Mouse (Mus musculus) spleen, postnatal 10 days (tissue): ENCODE results near the gene Tex52.

Experiments used
- DNase-seq, 2 experiments: peaks; one replicate each; pipeline ENCODE4 v3.0.0; 2021 to 2022; ENCODE audit warnings: low spot score in 2 of 2

Gene Tex52

DNA sequence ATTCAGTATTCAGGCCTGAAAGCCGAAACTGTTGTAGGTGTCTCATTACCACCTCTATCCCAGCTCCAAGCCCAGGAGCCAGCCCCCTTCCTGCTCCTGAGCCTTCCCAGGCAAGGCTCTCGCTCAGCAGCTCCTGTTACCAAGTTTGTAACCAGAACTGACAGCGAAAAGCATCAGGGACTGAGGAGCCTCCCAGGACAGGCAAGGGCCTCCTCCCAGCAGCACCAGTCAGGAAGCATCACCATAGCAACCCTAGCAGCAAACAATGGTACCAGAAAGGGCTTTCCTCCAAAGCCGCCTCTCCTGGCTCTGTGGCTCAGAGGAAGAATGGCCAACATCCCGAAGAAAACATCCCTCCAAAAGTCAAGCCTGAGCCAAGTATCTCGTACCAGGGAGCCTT lies at the start of gene Tex52, which contains the start of gene Gm44596:
Gene Tex52, plus strand, starts transcription at position 265 of the 400 bp plus-strand sequence.
Gene Gm44596, plus strand, starts transcription at position 312 of the 400 bp plus-strand sequence.
- no peak for DNase-seq

DNA sequence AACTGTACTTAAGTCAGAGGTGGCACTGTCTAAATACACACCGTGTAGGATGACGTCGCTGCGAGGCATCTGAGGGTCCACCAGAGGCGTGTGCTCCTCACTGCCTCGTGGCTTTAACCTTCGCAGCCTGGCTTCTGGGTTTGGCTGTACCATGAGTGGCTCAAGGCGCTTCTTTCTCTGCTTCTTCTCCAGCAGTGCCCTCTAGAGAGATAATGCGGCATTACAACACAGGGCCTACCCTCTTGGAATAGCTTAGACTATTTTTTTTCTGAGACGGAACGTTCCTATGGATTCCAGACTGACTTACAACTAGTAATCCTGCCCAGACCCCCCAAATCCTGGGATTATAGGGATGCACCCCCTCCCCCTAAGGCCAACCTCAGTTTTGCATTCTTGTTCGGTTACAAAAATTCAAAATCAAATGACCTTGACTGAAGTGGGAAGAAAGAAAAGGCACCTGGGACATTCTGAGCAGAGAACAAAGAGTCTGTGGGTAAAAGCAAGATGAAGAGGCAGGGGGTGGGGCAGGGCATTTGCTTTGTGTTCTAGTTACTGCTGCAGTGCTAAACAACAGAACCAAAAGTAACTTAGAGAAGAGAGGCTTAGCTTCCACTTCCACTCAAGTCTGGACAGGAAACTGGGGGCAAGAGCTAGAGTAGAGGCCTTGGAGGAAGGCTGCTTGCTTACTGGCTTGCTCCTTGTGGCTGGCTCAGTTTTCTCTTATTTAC lies 40.7 kb upstream of the Tex52 start:
- peak in 1 of 2 experiments; percentile 76 for DNase-seq

DNA sequence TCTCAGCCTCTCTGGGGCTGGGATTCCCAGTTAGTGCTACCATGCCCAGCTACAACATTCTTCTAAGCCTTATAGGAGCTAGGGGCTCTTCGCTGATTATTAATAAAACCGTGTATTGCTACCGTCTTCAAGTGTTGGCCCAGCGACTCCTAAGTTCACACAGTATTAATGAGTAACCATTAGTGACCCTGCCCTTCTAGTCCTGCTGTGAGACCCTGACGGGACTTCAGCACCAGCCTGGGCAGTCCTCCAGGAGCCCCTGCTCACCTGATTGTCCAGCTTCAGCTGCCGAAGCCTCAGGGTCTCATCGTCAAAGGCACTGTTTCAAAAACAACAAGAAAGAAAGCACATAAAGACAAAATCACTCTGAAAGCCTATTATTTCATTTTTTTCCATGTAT lies 37.8 kb upstream of the Tex52 start:
- DNase-seq: no peak

DNA sequence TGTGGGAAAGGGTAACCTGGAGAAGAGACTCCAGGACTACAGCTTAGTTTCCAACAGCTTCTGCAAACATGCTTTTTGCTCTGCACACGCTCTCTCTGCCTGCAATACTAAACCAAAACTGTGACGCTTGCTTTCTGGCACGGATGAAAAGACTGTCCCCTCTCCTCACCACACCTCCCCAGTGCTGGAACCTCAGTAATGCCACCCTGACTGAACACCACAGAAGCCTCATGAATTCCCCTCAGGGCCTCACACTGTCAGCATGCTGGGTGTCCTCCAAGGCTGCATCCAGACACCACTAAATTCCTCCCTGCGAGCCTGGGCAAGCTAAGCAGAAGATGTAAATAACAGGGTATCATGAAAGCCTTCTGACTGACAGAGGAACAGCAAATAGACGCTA lies 36.4 kb upstream of the Tex52 start:
- no peak for DNase-seq

DNA sequence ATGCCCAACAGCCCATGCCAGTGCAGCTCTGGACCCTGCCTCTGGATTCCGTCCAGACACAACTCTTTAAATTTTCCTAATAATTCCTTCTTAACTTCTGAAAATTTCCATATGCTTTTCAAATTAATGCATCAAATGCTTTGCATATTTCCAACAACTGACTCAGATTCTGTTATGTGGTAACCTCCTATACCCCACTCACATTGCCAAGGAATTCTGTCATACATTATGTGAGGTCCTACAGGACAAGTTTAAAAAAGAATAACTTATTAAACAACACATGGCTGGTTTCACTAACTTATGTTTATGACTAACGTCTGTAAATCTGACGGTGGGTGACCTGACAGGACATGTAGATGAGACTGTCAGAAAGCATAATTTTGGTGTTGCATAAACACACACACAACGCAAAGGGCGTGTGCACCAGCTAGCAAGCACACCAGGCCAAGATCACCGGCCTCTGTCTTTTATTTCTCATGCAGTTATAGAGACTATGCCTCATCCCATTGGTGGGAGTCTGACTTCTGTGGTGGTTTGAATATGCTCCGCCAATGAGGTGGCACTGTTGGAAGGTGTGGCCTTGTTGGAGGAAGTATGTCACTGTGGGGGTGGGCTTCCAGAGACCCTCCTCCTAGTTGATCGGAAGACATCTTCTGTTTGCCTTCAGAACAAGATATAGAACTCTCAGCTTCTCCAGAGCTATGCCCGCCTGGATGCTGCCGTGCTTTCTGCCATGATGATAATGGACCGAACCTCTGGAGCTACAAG lies 33.1 kb upstream of the Tex52 start:
- no peak for DNase-seq

DNA sequence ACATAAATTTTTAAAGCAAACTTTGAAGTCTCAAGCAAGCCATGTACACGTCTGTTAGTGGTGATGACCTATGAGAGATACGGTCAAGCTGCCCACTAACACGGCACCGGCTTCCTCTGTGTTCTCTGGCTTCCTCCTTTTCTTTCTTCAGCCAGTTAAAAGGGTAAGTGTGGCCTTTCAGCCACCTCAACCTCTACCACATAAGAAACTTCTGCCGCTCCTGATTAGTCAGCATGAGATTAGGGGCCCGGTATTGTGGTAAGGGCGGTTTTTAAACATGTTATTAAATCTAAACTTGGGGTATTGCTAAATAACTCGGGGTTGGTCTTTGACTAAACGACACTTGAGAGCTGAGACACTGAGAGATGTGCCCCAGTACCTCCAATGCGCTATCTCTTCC lies 29.6 kb upstream of the Tex52 start:
- no peak for DNase-seq

DNA sequence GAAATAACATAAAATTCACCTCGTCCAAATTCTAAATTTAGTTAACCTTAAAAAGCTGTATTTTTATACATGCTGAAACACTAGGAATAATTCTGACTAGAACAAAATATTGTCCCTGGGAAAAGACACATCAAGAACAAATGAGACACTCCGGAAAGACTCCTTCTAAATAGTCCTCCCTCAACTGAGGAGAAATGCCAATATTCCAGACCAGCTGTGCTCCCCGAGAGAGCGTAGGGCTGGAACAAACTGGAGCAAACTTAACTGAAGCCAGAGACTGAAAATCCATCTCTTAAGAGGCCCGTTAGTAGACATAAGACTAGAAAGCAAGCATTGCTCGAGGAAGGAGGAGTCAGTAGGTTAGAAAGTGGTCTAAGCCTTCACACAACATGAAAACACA lies 28.5 kb upstream of the Tex52 start:
- no peak for DNase-seq

DNA sequence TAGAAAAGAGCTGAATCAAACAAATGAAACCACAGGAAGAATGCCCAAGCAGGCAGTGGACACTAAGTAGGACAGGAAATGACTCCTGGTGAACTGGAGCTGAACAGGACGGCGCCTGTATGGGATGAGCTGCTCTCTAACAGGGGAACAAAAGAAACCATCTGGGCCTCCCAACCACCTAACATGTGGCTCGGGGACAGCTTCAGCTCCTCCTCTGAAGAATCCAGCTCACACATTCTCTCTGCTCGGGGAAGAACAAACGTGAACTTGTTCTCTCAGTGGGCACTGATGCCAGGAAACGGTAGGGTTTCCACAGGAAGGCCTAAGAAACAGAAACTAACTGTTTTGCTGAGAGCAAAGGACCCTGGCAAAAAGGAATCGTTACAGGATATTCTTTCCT lies 25.5 kb upstream of the Tex52 start:
- no peak for DNase-seq

DNA sequence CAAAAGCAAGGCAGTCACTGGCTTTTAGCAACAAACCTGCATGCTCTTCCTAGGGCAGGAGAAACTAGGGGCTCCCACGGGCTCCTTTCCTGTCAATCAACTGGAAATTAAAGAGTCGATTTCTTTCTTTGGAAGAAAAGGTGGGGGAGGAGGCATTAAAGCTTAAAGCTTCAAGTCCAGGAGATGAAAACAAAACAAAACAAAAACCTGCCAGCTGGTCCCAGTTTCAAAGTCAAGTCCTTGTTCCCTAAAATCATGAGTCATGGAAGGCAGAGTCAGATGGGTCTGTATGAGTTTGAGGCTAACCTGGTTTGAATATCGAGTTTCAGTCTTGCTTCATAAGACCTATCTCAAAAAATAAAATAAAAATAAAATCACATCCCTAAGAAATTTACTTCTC lies 21.1 kb upstream of the Tex52 start:
- DNase-seq: no peak

DNA sequence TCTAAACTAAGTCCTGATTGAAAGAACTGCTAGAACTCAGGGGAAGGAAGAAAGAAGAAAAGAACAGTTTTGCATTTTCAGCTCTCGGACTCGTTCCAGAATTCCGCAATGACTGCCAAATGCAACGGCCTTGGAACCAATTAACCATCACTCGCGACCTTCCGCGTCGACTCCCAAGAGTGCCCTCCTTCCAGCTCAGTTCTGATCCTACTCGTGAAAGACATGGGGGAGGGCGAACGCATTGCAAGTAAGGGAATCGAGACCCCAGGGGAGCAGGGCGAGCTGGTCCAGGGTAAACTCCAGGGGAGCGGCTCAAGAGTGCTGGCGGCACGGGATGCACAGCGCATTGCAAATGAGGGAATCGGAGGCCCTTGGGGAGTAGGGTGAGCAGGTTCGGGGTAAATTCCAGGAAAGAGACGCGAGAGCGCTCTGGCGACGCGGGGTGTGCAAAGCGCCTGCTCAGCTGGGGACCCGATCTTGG lies 20.0 kb upstream of the Tex52 start:
- DNase-seq: peak in 1 of 2 experiments; percentile 15

DNA sequence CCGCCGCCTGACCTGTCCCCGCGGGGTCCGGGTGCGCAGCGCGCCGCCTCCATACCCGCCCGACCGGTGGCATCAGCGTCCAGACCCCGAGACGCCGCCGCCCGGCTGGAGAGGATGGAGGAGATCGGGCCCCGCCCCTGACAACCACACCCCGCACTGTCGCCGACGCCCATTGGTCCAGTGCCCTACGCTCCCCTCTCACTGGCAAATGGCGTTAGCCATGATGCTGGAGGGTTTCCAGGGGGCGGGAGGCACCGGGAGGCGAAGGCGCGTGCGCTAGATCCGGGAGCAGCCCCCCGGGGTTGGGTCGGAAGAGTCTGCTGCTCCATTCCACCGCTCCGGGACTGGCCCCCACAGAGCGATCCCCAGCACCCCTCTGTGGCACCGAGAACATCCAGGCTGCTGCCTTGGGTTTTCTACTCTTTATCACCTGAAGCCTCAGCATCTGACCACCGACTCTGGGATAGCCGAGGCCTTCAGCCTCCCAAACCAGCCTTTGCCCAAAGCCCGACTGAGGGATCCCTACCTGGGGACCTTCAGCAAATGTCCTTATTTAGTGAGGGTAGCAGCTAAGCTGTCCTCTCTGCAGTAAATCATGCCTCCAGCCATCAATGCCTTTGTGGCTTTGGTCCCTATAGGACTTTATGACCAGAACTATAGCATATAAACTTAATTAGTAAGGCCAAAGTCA lies 19.4 kb upstream of the Tex52 start, which contains the start of gene Tulp3:
Gene Tulp3, minus strand, starts transcription at position 126 of the 691 bp plus-strand sequence.
- peak; percentile 65 to 90 for DNase-seq

DNA sequence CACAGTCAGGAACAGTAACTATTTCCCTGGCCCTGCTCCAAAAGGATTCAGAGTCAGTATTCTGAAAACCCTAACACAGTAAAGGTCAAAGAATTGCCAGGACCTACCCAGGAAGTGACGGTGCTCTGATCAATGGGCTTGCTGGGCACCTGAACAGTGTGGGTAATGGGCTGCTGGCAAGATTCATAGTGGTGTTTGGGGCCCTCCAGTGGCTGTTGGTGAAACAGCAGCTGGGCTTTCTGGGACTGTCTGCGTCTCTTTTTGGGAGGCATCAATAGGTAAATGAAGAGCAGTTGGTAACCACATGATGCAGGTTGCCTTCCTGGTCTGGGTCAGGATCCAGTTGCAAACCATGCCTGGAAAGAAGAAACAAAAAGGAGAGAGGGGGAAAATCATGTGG lies 16.3 kb upstream of the Tex52 start:
- peak; percentile 57 to 77 for DNase-seq

DNA sequence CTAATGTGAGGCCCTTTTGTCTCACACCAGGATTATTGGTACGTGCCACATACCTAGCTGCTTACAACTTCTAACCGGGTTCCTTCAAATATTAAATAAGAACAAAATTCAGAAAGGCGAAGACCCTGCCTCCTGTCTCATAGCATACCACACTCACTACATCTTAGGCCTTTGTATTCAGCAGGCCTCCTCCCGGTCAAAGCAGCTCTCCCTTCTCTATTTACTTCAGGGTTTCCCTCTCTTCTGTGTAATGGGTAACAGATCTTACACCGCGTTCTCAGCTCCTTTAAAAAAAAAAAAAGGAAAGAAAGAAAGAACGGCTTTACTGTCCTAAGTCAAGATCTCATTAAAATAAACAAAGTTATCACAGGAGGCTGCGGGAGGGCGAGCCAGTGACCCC lies 13.4 kb upstream of the Tex52 start:
- peak in 1 of 2 experiments; percentile 22 for DNase-seq

DNA sequence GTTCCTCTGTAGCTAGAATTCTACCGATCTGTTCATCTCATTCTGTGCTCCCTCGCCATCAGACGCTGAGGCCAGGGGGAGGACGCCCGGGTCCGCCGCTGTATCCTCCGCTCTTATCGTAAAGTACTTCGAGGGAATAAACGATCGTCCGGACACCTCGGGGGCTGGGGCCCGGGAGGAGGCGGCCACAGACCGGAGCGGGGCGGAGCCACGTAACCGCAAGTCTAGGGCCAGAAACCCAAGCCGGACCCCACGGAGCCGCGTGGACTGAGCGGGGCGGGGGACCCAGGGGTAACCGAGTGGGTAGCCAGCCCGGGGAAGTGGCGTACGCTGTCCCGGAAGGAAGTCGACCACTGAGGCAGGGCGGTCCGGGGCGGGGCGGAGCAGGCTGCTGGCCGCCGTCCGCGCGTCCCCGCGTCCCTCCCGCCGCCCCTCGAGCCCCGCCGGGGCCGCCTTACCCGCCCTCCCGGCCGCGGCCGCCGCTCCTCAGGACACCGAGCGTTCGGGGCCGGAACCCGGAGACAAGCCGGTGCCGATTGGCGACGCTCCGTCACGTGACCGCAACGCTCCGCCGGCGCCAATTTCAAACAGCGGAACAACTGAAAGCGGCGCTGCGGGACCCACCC lies 12.8 kb upstream of the Tex52 start, which contains the start of the genes Rhno1 and Foxm1:
Gene Rhno1, minus strand, starts transcription at position 531 of the 626 bp plus-strand sequence.
Gene Foxm1, plus strand, starts transcription at position 587 of the 626 bp plus-strand sequence.
- DNase-seq: peak; percentile 86 to 90

DNA sequence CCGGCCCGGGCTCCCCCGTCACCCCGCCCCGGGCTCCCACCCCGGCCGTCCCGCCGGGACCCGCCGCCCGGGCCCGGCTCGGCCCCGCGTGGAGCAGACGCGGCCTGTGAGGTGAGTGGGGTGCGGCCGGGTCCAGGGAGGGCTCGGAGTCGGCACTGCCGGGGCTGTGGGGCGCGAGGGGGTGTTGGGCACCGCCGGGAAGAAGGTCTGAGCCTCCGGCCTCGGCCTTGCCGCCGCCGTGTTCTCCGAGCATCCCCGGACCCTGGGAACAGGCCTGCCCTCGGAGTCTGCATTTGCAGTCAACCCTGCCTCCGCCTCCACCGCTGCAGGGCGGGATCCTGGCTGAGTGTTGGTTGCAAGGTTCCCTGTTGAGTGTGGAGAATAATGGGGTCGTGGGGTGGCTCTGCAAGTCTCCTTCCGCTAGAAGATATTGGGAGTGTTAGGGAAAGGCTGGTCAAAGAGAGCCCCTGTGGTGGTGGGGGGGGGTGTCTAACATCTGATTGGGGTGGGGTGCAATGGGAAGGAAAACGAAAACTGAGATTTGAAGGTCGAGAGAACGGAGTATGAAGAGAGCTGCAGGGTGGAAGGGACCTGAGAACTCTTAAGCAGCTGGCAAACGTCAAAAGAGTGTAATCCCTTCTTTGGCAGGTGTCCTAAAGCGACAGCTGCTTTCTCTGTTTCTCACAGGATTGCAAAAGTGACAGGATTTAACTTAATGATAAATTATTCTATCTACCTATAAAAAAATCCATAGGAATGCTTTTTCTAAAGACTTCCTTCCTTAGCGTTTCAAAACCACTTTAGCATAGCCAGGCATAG lies 12.0 kb upstream of the Tex52 start:
- DNase-seq: no peak

DNA sequence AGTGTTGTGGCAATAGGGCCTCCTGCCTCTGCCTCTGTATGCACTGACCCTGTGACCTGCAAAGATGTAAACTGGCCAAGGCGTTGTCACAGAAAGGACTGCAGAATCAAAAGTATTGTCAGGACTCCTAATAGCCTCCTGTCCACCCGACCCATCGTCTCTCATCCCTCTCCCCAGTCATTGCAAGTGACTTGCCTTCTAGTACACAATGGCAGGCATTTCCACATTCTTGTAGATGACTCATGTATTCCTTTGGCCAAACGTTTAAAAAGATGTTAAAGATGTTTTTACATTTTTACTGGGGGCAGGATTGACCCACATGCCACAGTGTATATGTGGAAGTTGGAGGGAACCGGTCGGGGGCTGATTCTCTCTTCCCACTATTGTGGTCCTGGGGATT lies 10.5 kb upstream of the Tex52 start:
- DNase-seq: no peak

DNA sequence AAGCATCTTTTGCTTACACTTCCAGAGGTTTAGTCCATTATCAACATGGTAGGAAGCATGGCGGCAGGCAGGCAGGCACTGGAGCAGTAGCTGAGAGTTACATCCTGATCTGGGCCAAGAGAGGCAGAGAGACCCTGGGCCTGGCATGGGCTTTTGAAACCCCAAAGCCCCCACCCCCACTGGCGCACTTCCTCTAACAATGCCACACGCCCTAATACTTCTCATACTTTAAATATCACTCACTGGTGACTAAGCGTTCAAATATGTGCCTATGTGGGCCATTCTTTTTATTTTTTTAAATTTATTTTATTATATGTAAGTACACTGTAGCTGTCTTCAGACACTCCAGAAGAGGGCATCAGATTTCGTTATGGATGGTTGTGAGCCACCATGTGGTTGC lies 8.8 kb upstream of the Tex52 start:
- DNase-seq: no peak

DNA sequence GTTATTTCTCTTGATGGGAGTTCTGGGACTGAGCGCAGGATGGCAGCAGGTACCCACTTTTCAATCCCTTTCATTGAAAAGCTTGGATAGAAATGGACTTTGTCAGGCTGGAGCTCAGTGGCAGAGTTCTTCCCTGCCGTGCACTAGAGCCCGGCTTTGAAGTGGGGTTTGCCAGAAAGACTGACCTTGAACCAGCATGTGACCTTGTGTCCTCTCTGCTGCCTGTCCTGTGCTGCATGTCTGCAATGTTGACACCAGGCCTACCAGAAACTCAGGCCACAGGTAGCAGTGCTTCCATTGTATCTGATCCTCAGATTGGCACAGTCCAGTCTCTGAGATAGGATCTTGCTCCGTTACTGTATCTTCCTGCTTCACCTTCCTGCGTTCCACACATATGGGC lies 5.2 kb upstream of the Tex52 start:
- no peak for DNase-seq

DNA sequence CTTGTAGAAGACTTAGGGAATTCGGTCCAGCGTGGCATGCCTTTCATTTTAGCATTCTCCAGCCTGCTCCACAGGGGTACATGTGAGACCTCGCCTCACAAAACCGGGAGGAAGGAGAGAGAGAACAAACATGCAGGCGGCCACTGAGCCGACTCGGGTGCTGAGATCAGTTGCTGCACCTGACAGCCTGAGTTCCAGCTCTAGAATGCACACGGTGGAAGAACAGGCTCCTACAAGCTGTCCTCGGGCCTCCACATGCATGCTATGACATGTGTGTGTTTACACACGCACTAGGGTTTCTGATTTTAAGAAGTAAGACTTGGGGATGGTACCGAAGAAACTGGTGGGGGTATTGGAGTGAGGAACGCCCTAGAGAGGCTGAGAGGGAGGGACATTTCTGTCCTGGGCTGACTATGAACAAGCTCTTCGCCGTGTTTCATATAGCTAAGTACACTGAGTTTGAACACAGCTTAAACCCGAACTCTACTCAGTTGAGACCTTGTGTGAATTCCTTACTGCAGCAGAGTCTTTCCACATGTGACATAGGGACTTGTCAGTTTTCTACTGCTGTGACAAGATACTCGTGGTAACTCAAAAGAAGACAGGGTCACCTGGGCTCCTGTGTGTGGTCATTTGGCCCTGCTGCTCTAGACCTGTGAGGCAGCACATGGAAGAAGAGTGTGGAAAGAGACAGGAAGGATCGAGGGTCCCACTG lies 1.3 kb downstream of the Tex52 start:
- no peak for DNase-seq

DNA sequence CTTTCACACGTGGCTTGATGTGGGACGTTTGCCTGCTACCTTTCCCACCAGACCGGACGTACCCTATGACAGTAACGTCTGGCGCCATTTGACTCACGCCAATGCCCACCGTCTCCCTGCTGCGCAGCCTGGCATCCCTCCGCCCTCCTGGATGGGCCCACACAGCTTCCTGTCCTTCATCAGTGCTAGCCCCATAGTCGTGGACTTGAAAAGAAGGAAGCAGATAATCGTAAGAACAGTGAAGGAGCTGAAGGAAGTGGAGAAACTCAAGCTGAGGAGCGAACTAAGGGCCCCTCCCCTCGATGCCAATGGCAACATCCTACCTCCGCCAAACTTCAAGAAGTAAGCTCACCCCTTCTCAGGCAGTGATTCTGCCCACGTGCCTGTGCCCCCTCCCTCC lies 4.4 kb downstream of the Tex52 start:
- no peak for DNase-seq
